Mouse (Mus musculus) erythroblast, embryonic 14.5 days (primary cell): ENCODE measurements around the gene Vpreb3. TPM values are rescaled to one million over a fixed set of nuclear protein-coding genes. Genes with fewer than 3 reads are reported as not detected.
"Not testable (repeated sequence)": the region's sequence is repeated elsewhere in the genome, so short reads cannot be mapped to it uniquely, and the experiment has no call there.

Source experiments
- H3K27me3 ChIP-seq: 2 replicates; pipeline ENCODE4 v1.6.1; 2012; ENCODE audit warnings: inconsistent platforms; ENCODE audit not compliant: control insufficient read depth
- H3K36me3 ChIP-seq: 2 replicates; pipeline ENCODE4 v1.6.1; 2012; ENCODE audit warnings: mild to moderate bottlenecking, inconsistent platforms; ENCODE audit not compliant: control insufficient read depth
- H3K4me1 ChIP-seq: 2 replicates; pipeline ENCODE4 v1.6.1; 2012; ENCODE audit warnings: inconsistent platforms; ENCODE audit not compliant: control insufficient read depth
- H3K4me3 ChIP-seq: replicated peaks from 2 replicates; pipeline ENCODE3; 2012; ENCODE audit warnings: moderate library complexity, mild to moderate bottlenecking, inconsistent platforms
- H3K9me3 ChIP-seq: 2 replicates; pipeline ENCODE4 v1.6.1; 2012; ENCODE audit warnings: low read length, inconsistent platforms, mixed read lengths; ENCODE audit not compliant: control insufficient read depth
- GATA1 ChIP-seq: IDR thresholded peaks from 2 replicates; pipeline ENCODE4 v1.6.1; 2012; ENCODE audit warnings: low read length, inconsistent platforms, mixed read lengths
- TAL1 ChIP-seq: IDR thresholded peaks from 3 replicates; pipeline ENCODE4 v1.6.1; 2012; ENCODE audit warnings: low read length, inconsistent platforms, mixed read lengths
- polyA plus RNA-seq: library from polyadenylated mRNA; stranded (reverse); fragments of >175 nt; gene quantifications from 2 replicates; pipeline ENCODE4 v1.2.3, GENCODE M21; 2012

The Vpreb3 gene
- polyA plus RNA-seq, 1 experiment: not detected

DNA sequence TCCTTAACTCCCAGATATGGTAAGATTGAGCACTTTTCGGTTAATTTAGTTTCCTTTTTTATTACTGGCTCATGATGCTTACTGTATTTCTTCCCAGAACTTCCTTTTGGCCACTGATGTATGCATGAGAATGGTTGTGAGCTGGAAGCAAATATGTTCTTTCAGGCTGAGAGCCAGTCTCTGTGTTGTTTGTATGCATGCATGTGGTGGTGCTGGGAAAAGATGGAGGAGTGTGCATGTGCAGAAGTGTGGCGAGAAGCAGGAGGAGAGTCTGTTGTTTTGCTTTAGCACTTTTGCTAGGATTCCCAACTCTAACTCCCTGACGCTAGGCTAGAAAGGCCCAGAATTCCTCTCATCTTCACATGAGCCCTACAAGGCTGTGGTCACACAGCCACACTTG lies 36.6 kb downstream of the Vpreb3 start:
- TF ChIP-seq GATA1: no peak
- no peak for TF ChIP-seq TAL1
- peaks cover 6% of the 10 kb centered on the region for H3K4me1 ChIP-seq
- no peaks in the 10 kb centered on the region for H3K36me3 ChIP-seq
- no peaks in the 10 kb centered on the region for H3K27me3 ChIP-seq
- peaks cover 4% of the 10 kb centered on the region; the same call in 1 of the 2 replicates for H3K9me3 ChIP-seq
- no peak overlapping the region for H3K4me3 ChIP-seq

DNA sequence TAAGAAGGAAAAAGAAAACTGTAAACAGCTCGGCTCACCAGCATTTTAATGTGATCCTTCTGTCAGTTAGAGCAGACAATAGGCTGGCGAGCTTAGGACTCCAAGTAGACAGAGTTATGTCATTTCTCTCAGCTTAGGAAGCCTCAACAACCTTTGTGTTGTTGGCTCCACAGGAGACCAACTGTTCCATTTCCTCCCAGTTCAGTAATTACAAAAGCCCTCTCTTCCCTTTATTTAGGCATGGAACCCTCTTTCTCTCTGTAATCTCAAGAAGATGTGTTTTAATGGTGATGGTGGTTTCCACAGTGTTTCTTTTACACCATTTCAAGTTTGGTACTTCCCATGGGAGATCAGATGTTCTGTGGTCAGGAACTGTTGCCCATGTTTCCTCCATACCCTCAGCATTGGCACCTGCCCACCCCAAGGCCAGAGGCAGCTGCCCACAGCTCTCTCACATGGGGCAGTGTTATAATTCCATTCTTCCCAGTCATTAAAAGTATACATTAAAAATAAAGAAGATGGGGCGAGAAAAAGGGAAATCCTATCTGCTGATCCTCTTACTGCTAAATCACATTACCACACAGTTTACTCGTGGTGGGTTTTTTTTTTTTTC lies 47.7 kb downstream of the Vpreb3 start:
- Histone ChIP-seq H3K4me3 (no peak overlapping the region), H3K9me3 (no peaks in the 10 kb centered on the region), H3K27me3 (peaks cover 3% of the 10 kb centered on the region), H3K36me3 (no peaks in the 10 kb centered on the region), H3K4me1 (no peaks in the 10 kb centered on the region)
- TF ChIP-seq GATA1: no peak
- no peak for TF ChIP-seq TAL1

DNA sequence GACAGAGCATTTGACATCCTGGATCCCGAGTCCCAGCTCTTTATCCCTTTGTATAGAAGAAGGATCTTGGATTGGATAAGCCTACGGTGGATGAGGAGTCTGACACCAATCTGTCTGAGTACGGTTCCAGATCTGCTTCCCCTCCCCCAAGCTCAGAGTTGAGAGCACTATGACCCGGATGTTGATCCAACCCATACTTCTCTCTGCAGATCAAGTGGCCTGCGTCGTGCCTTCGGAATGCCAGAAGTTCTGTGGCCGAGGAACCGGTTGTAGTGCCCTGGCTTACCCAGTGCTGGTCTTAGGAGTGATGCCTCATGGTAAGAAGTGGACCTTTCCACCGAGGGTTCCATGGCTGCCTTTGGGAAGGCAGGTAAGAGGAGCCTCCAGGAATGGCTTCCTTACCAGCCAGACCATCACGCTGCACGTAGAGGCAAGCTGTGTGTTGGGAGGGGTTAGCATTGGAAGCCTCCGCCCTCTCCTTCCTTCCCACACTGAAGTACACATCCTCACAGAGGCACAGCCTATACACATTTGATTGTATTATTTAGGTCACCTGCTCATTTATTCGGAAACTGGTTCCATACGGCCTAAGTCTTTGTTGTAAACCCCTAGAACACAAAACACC lies 50.9 kb downstream of the Vpreb3 start:
- Histone ChIP-seq H3K4me3 (no peak overlapping the region), H3K9me3 (no peaks in the 10 kb centered on the region), H3K4me1 (no peaks in the 10 kb centered on the region; the same call in 1 of the 2 replicates), H3K27me3 (peaks cover 3% of the 10 kb centered on the region), H3K36me3 (no peaks in the 10 kb centered on the region)
- no peak for TF ChIP-seq TAL1
- no peak for TF ChIP-seq GATA1

DNA sequence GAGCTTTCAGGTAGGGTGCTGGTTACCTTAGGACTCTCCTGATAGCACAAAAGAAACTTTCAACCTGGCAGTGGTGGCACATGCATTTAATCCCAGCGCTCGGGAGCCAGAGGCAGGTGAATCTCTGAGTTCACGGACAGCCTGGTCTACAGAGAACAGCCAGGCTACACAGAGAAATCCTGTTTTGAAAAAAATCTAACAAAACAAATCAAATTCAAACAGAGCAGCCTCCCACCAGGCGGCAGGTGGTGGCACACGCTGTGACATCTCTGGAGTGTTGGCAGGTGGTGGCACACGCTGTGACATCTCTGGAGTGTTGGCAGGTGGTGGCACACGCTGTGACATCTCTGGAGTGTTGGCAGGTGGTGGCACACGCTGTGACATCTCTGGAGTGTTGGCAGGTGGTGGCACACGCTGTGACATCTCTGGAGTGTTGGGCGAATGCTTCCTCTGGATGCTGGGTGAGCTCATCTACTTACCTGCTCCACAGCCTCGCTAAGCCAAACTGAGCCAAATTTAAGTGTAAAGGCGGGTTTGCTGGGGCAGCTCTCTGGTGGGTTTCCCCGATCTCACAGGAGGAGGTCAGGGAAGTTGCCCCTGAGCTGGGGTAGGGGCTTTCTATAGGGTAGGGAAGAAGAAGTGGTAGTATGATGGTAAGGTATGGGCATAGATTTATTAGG lies 51.8 kb downstream of the Vpreb3 start:
- not testable (repeated sequence) for H3K4me1 ChIP-seq, H3K4me3 ChIP-seq, H3K36me3 ChIP-seq, H3K9me3 ChIP-seq, H3K27me3 ChIP-seq

DNA sequence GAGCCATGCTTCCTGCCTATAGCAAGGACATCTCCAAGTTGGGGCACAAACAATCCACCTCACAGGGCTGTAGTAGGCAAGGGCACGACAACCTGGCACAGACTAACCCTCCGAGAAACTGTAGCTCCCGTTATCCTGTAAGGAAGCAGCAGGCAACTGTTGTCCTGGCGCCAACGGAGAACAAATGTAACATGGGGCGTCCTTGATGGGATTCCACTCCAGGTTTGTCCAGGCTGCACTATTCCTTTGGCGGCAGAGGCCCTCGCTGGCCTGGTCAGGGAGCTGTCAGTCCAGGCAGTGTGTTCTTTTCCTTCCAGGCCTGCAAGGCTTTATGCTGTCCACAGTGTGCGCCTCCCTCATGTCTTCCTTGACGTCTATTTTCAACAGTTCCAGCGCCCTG lies 52.6 kb downstream of the Vpreb3 start:
- TF ChIP-seq TAL1: no peak
- no peak for TF ChIP-seq GATA1
- Histone ChIP-seq H3K36me3 (no peaks in the 10 kb centered on the region), H3K27me3 (peaks cover 3% of the 10 kb centered on the region), H3K9me3 (no peaks in the 10 kb centered on the region), H3K4me3 (no peak overlapping the region), H3K4me1 (no peaks in the 10 kb centered on the region; the same call in 1 of the 2 replicates)

DNA sequence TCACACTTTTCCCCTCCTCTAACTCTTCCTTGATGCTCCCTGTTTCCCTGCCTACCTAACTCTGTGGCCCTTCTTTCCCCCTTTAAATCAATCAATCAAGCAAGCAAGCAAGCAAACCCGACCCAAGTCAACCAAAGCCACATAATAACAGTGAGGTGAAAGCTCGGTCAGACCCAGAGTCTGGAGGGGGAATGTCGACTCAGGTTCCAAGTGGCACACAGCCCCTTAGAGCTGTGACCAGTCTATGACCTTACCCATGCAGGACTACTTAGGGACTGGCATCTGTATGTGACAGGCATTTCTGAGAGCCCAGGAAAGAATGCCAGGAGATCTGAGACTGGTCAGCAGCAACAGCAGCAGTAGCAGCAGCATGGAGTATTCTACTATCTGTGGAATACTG lies 53.5 kb downstream of the Vpreb3 start:
- TF ChIP-seq GATA1 (no peak), TAL1 (no peak)
- H3K36me3 ChIP-seq: no peaks in the 10 kb centered on the region
- H3K9me3 ChIP-seq: no peaks in the 10 kb centered on the region
- H3K27me3 ChIP-seq: peaks cover 3% of the 10 kb centered on the region
- no peaks in the 10 kb centered on the region; the same call in 1 of the 2 replicates for H3K4me1 ChIP-seq
- no peak overlapping the region for H3K4me3 ChIP-seq

Other genes with a start within 250 kb of the Vpreb3 start
- 10.8 and 12.0 TPM in 2 replicates for gene Cabin1, start 178.7 kb upstream of the Vpreb3 start, polyA plus RNA-seq
- gene Ddt, start 169.6 kb upstream of the Vpreb3 start, polyA plus RNA-seq: 2.7 and 3.0 TPM in 2 replicates
- not detected in 2 replicates for gene Gm20441, start 162.1 kb upstream of the Vpreb3 start, polyA plus RNA-seq
- 0.12 TPM in 1 of 2 replicates, not detected in the other for gene Gstt3, start 161.6 kb upstream of the Vpreb3 start, polyA plus RNA-seq
- 0.14 and 0.22 TPM in 2 replicates for gene Gstt1, start 144.5 kb upstream of the Vpreb3 start, polyA plus RNA-seq
- gene Gstt4, start 120.5 kb upstream of the Vpreb3 start, polyA plus RNA-seq: not detected in 2 replicates
- gene Gstt2, start 105.6 kb upstream of the Vpreb3 start, polyA plus RNA-seq: 0.64 and 0.70 TPM in 2 replicates
- 42.3 and 44.8 TPM in 2 replicates for gene Mif, start 82.8 kb upstream of the Vpreb3 start, polyA plus RNA-seq
- not detected in 2 replicates for gene Derl3, start 49.6 kb upstream of the Vpreb3 start, polyA plus RNA-seq
- 31.8 TPM in 2 replicates for gene Smarcb1, start 21.4 kb upstream of the Vpreb3 start, polyA plus RNA-seq
- gene Chchd10, start 9.9 kb upstream of the Vpreb3 start, polyA plus RNA-seq: 110 and 127 TPM in 2 replicates
- gene Mmp11, start 6.6 kb upstream of the Vpreb3 start, polyA plus RNA-seq: 0.05 TPM in 1 of 2 replicates, not detected in the other
- gene Gm867, start 2.4 kb upstream of the Vpreb3 start, polyA plus RNA-seq: 5.9 and 7.9 TPM in 2 replicates
- not detected in 2 replicates for gene Gm5134, start 11.5 kb downstream of the Vpreb3 start, polyA plus RNA-seq
- 0.32 and 0.36 TPM in 2 replicates for gene Zfp280b, start 89.6 kb downstream of the Vpreb3 start, polyA plus RNA-seq
- gene Slc5a4b, start 167.9 kb downstream of the Vpreb3 start, polyA plus RNA-seq: not detected in 2 replicates
- not detected in 2 replicates for gene Slc5a4a, start 204.4 kb downstream of the Vpreb3 start, polyA plus RNA-seq